Mouse (Mus musculus) frontal cortex, postnatal 14 days (tissue): ENCODE measurements around the gene Gm10217.

Experiments used
- DNase-seq, 2 experiments: peaks; one replicate each; pipeline ENCODE4 v3.0.0; 2022; ENCODE audit warnings: low spot score in 2 of 2

Gm10217 gene

DNA sequence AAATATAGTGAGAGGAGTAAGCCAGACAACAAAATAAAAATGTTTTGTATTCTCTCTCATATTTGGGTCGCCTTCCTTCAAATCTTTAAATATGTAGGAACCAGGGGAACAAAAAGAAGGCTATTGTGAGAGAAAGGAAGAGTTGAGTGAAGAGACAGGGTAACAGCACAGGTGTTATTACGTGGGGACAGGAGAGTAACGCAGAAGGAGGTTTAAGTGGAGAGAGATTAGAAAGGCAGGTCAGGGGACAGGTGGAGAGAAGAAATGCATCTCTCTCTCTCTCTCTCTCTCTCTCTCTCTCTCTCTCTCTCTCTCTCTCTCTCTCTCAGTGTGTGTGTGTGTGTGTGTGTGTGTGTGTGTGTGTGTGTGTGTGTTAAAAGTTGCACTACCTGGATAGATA, at the start of gene Gm10217:
Gm10217 (plus strand) TSS at position 301 of the 400 bp plus-strand sequence.
- no peak for DNase-seq

DNA sequence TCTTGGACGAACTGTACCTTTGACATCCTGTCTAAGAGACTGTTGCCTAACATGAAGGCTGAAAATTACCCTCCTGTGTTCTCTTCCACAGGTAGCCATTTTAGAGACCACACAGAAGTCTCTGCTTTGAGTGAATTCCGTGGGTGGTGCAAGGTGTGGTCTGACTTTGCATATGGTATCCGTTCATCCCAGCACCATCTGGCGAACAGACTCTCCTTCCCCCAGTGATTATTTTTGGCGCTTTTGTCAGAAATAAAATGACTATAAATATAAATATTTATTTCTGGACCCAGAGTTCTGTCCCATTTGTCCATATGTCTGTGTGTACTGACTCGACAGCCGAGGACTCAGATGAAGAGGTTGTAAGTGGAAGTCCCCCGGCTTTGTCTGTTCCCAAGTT, 39.3 kb upstream of the Gm10217 start:
- DNase-seq = no peak

DNA sequence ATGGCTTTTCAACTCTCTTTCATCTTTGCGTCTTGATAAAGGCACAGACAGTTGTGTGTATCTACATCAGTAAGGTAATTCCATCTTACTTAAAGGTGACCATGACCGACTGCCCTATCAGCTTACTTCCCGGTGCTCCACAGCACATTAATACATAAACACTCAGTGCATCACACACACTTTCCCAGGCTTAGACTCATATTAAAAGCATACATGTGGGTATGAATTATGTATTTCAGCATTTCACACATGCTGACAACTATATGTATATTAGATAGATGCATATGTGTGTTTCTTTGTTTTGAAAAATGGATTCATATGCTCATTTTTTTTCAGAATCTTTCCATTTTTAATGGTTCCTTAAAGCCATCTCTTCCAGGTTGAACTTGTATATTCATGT, 23.8 kb upstream of the Gm10217 start:
- no peak for DNase-seq

DNA sequence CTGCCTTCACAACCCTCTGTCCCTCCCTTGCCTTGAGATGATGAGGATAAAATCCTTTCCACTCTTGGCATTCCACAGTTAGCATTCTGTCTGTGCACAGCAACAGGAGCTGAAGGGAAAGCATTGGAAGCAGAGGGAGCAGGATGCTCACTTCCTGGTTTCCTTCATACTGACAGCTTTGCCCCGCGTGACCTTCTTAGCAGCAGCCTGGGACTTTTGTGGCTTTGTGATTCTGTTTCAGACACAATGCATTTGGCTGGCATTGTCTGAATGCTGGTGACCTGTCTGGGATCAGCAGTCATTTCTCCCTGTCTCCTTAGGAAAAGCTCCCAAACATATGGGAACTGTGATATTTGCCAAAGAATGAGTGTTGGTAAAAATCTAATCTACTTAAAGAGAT, 4.8 kb upstream of the Gm10217 start:
- DNase-seq = no peak

DNA sequence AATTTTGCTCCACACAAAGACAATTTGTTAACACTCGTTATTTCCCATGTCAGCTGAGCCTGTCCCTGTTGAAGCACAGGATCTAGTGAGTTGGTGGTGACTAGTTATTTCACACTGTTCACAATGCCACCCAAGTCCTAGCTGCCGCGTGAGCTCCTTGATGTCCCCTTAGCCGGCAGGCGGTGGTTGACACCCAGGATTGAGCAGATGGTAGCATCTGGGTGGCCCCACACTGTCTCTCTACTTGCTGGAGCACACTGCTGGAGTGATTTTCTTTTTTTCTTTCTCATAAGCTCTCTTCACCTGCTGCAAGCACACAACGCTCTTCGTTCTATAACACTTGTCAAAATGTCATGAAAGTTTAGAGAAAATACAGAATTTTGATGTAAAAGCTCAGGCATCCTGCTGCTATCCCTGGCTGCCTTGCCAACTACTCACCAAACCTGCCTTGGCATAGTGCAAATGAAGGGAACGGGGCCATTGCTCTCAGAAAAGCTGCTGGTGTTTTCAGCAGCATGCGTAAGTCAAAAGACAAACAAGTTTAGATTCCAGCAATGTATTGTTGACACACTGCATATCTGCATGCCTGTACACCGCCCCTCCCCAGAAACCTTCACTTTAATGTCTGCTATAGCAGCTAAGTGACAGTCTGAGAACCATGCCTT, 3.4 kb upstream of the Gm10217 start:
- DNase-seq = no peak

DNA sequence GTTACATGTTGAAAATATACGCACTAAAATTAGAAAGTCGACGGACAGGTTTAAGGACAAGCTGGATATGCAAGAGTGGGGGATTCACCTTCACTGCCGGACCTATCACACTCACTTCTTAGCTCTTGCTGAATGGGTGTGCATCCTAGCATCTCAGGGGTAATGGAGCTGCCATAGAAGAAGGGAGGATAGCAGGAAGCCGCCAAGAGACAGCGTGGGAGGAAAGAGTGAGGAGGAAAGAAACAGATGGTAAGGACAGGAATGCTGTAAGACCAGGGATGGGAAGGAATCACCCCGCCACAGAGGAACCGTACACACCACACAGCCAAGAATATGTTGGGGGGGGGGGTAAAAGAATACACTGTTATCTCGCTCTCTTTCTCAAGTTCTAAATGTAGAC, 1.1 kb downstream of the Gm10217 start:
- peak in 1 of 2 experiments; percentile 17 for DNase-seq

DNA sequence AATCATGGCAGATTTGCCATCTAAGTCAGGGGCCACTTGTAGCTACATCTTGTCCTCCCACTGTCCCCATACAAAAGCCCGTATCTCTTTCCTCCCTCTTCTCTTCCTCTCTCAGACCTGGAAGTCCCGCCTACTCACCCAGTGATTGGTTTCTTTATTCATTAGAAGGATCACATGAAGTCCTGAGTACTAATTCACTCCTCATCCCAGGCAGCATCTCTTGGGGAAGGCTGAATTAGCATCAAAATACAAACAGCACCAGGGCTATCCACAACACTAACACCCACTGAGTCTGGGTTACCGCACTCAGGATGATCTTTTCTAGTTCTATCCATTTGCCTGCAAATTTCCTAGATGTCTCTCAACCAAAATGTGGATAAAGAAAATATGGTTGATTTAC, 4.0 kb downstream of the Gm10217 start:
- no peak for DNase-seq

DNA sequence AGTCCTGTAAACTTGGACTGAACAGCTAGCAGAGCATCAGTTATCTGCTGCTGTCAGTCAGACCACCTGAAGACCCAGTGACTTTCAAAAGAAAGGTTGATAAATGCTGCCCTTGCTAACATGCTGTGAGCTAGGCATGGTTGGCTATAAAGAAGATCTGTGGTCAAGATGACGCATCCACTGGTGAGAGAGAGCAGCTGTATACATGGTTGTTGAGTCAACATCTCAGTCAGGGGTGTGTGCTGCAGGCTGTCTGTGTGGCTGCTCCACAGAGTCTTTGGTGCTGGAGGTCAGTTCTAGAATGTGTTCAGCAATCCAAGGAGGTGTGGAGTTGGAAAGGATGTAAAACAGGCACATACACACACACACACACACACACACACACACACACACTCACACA, 12.2 kb downstream of the Gm10217 start:
- DNase-seq = no peak

DNA sequence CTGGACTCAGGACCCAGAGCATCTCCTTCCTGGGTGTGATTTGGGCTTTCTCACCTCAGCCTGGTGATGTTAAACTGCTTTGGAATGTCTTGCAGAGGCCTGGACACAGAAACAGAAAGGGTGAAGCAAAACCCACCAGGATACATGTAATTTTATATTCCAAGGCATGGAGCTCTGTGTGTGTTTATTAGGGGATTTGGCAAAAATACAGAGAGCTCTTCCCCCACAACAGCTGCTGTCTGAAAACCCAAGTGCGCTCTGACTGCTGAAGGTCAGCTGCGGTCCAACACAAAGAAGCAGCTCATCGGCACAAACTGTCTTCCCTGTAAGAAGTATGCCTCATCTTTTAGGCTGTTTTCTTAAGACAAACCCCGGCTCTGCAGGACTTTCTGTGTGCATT, 15.9 kb downstream of the Gm10217 start:
- DNase-seq = no peak

DNA sequence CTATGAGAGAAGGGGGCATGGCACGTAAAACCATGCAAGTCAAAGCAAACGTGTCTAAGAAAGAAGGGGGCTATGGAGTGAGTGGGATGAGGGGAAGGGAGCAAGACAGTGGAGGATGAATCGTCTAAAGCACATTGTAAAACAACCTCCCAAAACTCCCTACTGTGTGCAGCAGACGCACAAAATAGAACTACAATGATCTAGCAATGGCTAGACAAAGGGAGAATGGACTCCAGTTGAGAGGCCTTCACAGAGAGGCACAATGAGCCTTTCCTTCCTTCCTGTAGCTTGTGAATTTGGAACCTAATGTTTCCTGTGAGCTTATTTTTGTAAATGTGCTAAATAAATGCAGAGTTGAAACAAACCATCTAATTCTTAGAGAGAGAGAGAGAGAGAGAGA, 22.7 kb downstream of the Gm10217 start:
- no peak for DNase-seq

DNA sequence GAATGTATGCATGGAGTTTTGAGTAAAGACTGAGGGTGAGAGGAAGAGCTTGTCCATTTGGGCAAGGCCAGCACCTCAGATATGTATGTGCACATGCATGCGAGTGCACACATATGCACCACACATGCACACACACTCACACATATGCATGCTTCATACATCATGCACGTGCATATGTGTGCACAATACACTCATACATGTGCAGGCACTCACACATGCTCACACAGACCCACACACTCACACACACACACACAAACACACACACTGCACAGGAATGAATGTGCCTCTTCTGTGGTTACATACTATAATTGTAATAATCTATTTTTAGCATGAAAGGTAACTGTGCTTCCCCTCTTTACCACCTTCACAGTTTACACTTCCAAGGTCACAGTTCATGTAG, 35.1 kb downstream of the Gm10217 start:
- DNase-seq = no peak

DNA sequence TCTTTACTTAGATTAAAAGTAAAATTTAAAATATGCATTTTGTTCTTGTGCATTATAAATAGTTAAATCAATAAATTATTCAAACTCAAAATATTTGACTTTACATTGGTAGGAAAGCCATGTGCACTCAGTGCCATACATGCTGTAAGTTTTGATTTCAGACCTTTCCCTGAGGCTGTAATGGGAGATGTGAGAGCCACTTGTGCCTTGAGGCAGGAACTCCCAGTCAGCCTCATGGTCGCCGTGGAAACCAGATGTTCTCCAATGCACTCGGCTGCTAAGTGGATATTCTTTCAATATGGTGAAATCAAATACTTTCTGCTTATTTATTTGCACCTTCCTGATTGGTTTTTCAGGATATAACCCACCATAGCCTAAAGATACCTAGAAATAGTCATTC, 35.6 kb downstream of the Gm10217 start:
- no peak for DNase-seq
